Mouse (Mus musculus): ENCODE results near the gene Spats1.
"Not testable (repeated sequence)": the region's sequence is repeated elsewhere in the genome, so short reads cannot be mapped to it uniquely, and the experiment has no call there.

The Spats1 gene

GRCm38 (mm10) chr17:45447063-45447462 is 28.2 kb downstream of the Spats1 start:
- DNase-seq (ENCODE audit: low spot score in 2 of 2), result no peak

DNA sequence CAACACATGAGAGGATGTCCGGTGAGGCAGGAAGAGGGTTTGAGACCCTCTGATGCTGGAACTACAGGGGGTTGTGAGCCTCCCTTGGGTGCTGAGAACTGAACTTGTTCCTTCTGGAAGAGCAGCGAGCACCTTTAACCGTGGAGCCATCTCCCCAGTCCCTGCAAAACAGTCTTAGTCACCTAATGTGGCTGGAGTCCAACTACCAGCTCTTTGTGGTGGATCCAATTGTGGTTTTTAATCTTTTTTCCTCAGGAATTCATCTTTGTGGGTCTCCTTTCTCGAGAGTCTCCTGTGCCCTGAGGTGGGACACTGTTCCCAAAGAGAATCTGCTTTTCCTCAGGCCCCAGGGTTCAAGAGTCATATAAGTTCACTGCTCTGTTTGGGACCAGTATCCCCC is 29.3 kb downstream of the Spats1 start:
- no peak for DNase-seq (ENCODE audit: low spot score in 2 of 2)

DNA sequence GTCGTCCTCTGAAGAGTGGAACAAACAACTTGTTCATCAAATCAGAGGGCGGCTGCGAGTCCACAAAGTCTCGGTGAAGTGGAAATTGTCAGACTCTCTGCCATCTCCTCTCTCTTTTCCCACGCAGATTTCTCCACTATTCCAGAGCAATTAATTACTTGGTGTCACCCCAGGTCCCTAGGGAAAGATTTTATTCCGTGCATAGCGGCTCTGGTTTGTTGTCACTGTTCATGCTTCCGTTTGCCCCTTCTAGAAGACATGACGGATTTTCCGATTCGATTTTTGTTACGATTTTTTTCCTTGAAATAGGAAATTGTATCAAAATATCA is 41.0 kb downstream of the Spats1 start:
- no peak for DNase-seq (ENCODE audit: low spot score in 2 of 2)

DNA sequence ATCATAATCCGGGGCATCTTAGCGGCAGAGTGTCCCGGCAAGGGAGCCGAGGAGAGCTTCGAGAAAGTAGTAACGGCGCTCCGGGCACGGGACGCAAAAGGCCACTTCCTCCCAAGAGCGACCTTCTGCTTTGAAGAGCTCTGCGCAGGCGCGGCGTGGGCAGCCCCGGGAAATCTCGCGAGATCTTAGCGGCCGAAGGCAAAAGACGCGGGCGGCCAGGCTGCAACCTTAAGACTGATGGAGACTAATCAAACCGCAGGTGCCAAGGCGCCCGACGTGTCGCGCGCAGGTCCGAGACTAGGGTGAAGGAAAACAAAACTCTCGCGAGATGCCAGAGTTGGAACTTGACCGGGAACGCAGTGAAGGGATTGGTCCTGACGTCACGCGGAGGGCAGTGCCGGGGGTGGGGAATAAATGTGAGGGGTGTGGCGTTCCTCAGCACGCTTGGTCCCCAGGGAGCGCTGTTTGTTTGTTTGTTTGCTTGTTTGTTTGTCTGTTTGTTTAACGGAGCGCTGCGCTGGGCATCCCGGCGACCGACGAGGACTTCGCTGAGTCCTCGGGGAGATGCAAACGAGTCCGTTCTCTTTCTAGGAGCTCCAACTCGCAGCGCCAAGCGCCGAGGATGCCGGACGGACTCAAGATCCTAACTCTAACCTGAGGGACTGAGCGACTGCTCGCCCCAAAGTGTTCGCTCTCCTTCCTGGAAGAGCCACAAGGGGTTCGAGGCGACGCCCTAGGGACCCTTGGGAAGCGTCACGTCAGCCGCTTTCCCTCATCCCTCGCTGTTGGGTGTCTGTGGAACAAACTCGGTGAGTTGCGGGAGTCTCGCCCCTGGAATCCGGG is 41.6 kb downstream of the Spats1 start, which contains the start of gene Cdc5l:
Cdc5l (minus strand) TSS at position 319 of the 843 bp plus-strand sequence.
- peak; percentile 98 to 99 for DNase-seq (ENCODE audit: low spot score in 2 of 2)

- no peak for DNase-seq (ENCODE audit: low spot score in 2 of 2)
Measured at GRCm38 (mm10) chr17:45432706-45433398, 42.4 kb downstream of the Spats1 start.

GRCm38 (mm10) chr17:45432007-45432406 is 43.2 kb downstream of the Spats1 start:
- DNase-seq (ENCODE audit: low spot score in 2 of 2), result no peak

GRCm38 (mm10) chr17:45417387-45417786 is 57.8 kb downstream of the Spats1 start:
- DNase-seq (ENCODE audit: low spot score in 2 of 2), result no peak

- DNase-seq (ENCODE audit: low spot score in 2 of 2), result not testable (repeated sequence)
Measured at GRCm38 (mm10) chr17:45411617-45412016, 63.6 kb downstream of the Spats1 start.

DNA sequence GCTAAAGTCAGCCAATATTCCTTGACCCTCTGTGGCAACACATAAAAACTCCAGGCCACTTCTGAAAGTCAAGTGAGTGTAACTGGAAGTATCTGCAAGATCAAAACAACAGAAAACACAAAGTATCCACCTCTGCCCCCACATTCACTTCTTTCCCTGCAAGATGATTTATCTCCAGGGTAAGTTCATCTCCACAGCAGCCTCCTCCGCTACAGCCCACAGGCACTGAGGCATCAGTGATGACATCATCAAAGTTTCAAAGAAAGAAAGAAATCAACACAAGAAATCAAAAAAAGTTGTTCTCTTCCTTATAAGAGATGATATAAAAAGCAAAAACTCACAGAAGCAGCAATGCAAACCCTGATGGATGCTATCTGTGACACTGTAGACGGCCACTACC is 66.5 kb downstream of the Spats1 start:
- no peak for DNase-seq (ENCODE audit: low spot score in 2 of 2)

- no peak for DNase-seq (ENCODE audit: low spot score in 2 of 2)
Measured at GRCm38 (mm10) chr17:45406281-45406680, 68.9 kb downstream of the Spats1 start.

GRCm38 (mm10) chr17:45403207-45403606 is 72.0 kb downstream of the Spats1 start:
- DNase-seq (ENCODE audit: low spot score in 2 of 2), result peak; percentile 69 to 79

DNA sequence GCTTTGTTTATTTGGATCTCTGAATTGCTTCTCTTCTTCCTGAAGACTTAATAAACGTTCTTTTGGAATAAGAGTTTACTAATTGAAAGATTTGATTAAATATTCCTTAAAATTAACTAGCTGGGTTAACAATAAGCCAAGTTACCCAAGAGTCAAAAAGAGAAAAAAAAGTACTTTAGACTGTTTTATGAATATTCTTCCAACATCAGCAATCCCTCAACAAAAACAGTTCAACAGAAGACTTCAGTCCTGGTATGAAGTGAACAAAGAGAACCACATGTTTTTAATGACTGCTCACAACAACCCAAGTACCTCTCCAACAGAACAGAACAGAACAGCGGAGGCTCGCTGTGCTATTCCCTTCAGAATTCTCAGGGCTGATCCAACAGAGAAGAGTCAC is 72.6 kb downstream of the Spats1 start:
- no peak for DNase-seq (ENCODE audit: low spot score in 2 of 2)

GRCm38 (mm10) chr17:45402126-45402525 is 73.1 kb downstream of the Spats1 start:
- DNase-seq (ENCODE audit: low spot score in 2 of 2), result no peak

GRCm38 (mm10) chr17:45401126-45401905 is 73.9 kb downstream of the Spats1 start:
- no peak for DNase-seq (ENCODE audit: low spot score in 2 of 2)

DNA sequence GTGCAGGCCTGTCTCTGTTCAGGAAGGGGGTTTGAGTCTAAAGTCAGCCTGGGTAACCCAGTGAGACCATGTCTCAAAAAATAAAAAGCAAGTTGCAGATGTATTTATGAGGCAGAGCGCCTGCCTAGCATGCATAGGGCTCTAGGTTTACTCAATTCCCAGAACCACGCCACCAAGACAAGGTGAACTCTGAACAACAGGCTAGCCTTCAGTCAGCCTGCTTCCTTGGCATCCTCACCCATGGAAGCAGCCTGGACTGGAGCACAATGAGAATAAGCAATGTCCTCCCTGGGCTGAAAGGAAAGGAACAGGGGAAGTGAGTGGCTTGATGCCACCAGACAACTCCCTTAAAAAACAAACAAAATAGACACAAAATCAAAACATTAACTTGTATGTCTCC is 77.2 kb downstream of the Spats1 start:
- no peak for DNase-seq (ENCODE audit: low spot score in 2 of 2)

GRCm38 (mm10) chr17:45397541-45397940 is 77.7 kb downstream of the Spats1 start:
- no peak for DNase-seq (ENCODE audit: low spot score in 2 of 2)

GRCm38 (mm10) chr17:45394612-45395011 is 80.6 kb downstream of the Spats1 start:
- no peak for DNase-seq (ENCODE audit: low spot score in 2 of 2)

GRCm38 (mm10) chr17:45393765-45394164 is 81.5 kb downstream of the Spats1 start:
- DNase-seq (ENCODE audit: low spot score in 2 of 2), result no peak
